Mouse (Mus musculus): ENCODE results near the gene Atrnl1. TPM values are rescaled to one million over a fixed set of nuclear protein-coding genes. Genes with fewer than 3 reads are reported as not detected.

The Atrnl1 gene
- polyA plus RNA-seq, 1 experiment from 2014 or later, result 8.1 TPM

DNA sequence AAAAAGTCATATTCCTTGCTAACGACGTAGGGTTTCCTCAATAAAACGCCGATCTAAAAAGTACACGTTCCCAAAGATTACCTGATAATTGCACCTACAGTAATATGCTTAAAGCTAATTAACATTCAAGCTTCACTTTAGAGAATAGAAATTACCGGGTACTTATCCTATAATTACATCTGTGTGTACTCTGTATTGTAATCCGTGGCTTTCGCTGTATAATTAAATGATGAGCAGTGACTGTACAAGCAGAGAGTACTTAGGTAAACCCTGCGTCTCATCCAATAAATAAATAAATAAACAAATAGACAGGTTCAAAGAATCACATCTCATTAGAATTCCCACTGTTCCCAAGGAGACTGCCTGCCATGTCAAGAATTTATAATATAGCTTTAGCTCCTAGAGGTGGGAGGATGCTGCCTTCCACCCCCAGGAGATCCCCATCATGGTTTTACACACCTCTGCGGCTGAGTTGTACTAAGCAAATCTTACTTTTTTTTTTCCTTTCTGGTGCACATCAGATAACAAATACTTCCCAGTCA is 466.8 kb downstream of the Atrnl1 start:
- Histone ChIP-seq H3K4me1 (replicated peaks; ENCODE audit: insufficient read depth, low read length) (no peaks in the 10 kb centered on the region), H3K4me2 (ENCODE audit: low read length) (no peak overlapping the region), H3K9ac (ENCODE audit: low read depth, low read length) (no peak overlapping the region), H3K27ac (no peak overlapping the region), H3K27me3 (ENCODE audit: insufficient read depth, low read length) (no peaks in the 10 kb centered on the region), H3K4me3 (replicated peaks; ENCODE audit: low read depth, low read length) (no peak overlapping the region), H3K9me3 (replicated peaks; ENCODE audit: low read length) (no peaks in the 10 kb centered on the region), H3K36me3 (ENCODE audit: insufficient read depth, low read length) (no peaks in the 10 kb centered on the region)
- ATAC-seq (replicated peaks; ENCODE audit: low FRiP score, low read depth) (no peak), DNase-seq (ENCODE audit: low spot score) (no peak)
- WGBS, result 79% methylated on average over 10 of the region's 10 CpGs
- TF ChIP-seq CTCF (IDR thresholded peaks at IDR 0.05; ENCODE audit: low read depth), result no peak

DNA sequence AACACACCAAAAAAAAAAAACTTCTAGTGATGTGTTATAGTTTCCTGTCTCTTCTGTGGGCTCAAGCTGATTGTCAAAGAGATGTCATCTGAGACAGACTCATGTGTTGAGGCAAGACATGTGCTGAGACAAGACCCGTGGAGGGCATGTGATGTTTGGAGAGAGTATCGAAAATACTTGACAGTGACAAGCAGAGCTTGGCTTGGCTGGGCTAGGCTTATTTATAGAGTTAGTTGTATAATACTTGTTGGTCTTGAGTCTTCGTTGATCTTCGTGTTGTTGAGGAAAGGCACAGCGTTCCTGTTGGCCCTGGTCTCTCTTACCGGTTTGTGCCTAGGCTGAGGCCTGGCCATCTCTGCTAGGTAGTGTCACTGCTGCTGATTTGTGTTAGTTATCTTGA is 469.3 kb downstream of the Atrnl1 start:
- H3K27ac ChIP-seq, result no peak overlapping the region
- H3K4me1 ChIP-seq (replicated peaks; ENCODE audit: insufficient read depth, low read length), result no peaks in the 10 kb centered on the region
- H3K9me3 ChIP-seq (replicated peaks; ENCODE audit: low read length), result no peaks in the 10 kb centered on the region
- no peaks in the 10 kb centered on the region for H3K27me3 ChIP-seq (ENCODE audit: insufficient read depth, low read length)
- no peak overlapping the region for H3K9ac ChIP-seq (ENCODE audit: low read depth, low read length)
- no peak for TF ChIP-seq CTCF (IDR thresholded peaks at IDR 0.05; ENCODE audit: low read depth)
- ATAC-seq (replicated peaks; ENCODE audit: low FRiP score, low read depth), result no peak
- H3K4me3 ChIP-seq (replicated peaks; ENCODE audit: low read depth, low read length), result no peak overlapping the region
- no peaks in the 10 kb centered on the region for H3K36me3 ChIP-seq (ENCODE audit: insufficient read depth, low read length)
- WGBS, result 91% methylated on average over 6 of the region's 6 CpGs
- no peak overlapping the region for H3K4me2 ChIP-seq (ENCODE audit: low read length)
- no peak for DNase-seq (ENCODE audit: low spot score)

DNA sequence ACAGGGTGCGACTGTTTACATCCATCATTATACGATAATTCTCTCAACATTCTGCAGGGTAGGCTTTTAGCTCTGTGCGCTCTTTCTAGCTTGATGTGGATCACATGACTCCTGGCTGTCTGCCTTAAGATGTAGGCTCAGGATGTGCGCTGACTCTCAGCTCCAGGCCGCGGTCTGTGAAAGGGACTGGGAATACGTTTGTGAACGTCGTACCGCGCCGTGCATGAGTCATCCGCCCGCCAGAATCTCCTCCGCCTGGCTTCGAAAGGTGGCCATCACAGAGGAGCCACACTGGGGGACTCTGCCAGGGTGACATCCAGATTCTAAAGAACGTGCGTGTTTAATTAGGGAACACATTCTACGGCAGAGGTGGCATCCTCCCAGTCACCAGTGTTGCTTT is 471.9 kb downstream of the Atrnl1 start:
- H3K4me3 ChIP-seq (replicated peaks; ENCODE audit: low read depth, low read length), result no peak overlapping the region
- no peak overlapping the region for H3K27ac ChIP-seq
- 97% methylated on average over 19 of the region's 19 CpGs for WGBS
- DNase-seq (ENCODE audit: low spot score) (no peak), ATAC-seq (replicated peaks; ENCODE audit: low FRiP score, low read depth) (no peak)
- H3K4me2 ChIP-seq (ENCODE audit: low read length), result no peak overlapping the region
- TF ChIP-seq CTCF (IDR thresholded peaks at IDR 0.05; ENCODE audit: low read depth), result no peak
- no peaks in the 10 kb centered on the region for H3K27me3 ChIP-seq (ENCODE audit: insufficient read depth, low read length)
- H3K36me3 ChIP-seq (ENCODE audit: insufficient read depth, low read length), result no peaks in the 10 kb centered on the region
- H3K9me3 ChIP-seq (replicated peaks; ENCODE audit: low read length), result no peaks in the 10 kb centered on the region
- H3K9ac ChIP-seq (ENCODE audit: low read depth, low read length), result no peak overlapping the region
- no peaks in the 10 kb centered on the region for H3K4me1 ChIP-seq (replicated peaks; ENCODE audit: insufficient read depth, low read length)

DNA sequence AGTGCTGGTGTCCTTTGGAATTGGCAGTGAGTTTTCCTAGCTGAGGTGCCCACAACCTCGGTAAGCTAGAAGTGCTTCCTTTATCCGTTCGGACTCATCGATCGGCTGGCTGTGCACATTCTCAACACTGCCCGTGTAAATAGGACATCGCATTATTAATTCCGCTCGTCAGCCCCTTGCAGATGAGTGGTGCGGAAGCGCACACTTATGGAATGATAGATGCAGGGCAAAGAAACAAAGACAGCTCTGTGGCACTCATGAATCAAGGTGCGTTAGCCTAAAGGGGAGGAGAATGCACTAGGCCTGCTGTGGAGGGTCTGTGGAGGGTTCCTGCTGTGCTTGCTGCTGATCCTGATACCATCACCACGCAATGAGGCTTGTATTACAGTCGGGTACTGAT is 474.0 kb downstream of the Atrnl1 start:
- Histone ChIP-seq H3K4me2 (ENCODE audit: low read length) (no peak overlapping the region), H3K9ac (ENCODE audit: low read depth, low read length) (no peak overlapping the region), H3K4me1 (replicated peaks; ENCODE audit: insufficient read depth, low read length) (no peaks in the 10 kb centered on the region), H3K9me3 (replicated peaks; ENCODE audit: low read length) (no peaks in the 10 kb centered on the region), H3K27me3 (ENCODE audit: insufficient read depth, low read length) (no peaks in the 10 kb centered on the region), H3K4me3 (replicated peaks; ENCODE audit: low read depth, low read length) (no peak overlapping the region), H3K27ac (no peak overlapping the region), H3K36me3 (ENCODE audit: insufficient read depth, low read length) (no peaks in the 10 kb centered on the region)
- ATAC-seq (replicated peaks; ENCODE audit: low FRiP score, low read depth) (no peak), DNase-seq (ENCODE audit: low spot score) (no peak)
- WGBS, result 89% methylated on average over 14 of the region's 14 CpGs
- no peak for TF ChIP-seq CTCF (IDR thresholded peaks at IDR 0.05; ENCODE audit: low read depth)

DNA sequence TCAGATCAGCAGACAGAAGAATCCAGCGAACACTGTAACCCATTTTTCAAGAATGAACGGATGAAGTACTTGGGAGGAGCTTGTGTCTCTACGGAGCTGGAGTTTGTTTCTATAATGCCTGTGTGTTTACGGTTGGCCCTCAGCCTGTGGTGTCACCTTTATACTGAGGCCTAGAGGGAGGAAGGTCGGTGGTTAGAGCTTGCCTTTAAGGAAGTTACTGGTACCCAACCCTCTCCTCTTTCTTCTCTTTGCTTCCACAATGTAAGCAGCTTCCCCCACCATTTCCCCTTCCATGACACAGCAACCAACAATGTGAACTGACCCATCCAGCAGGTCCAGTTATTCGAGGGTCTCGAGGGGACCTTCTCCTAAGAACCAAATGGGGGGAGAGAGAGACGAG is 475.9 kb downstream of the Atrnl1 start:
- H3K4me2 ChIP-seq (ENCODE audit: low read length), result no peak overlapping the region
- no peaks in the 10 kb centered on the region for H3K36me3 ChIP-seq (ENCODE audit: insufficient read depth, low read length)
- WGBS, result 93% methylated on average over 8 of the region's 8 CpGs
- no peaks in the 10 kb centered on the region for H3K4me1 ChIP-seq (replicated peaks; ENCODE audit: insufficient read depth, low read length)
- H3K9ac ChIP-seq (ENCODE audit: low read depth, low read length), result no peak overlapping the region
- DNase-seq (ENCODE audit: low spot score), result no peak
- no peak overlapping the region for H3K4me3 ChIP-seq (replicated peaks; ENCODE audit: low read depth, low read length)
- ATAC-seq (replicated peaks; ENCODE audit: low FRiP score, low read depth), result no peak
- H3K9me3 ChIP-seq (replicated peaks; ENCODE audit: low read length), result no peaks in the 10 kb centered on the region
- H3K27me3 ChIP-seq (ENCODE audit: insufficient read depth, low read length), result no peaks in the 10 kb centered on the region
- TF ChIP-seq CTCF (IDR thresholded peaks at IDR 0.05; ENCODE audit: low read depth), result no peak
- no peak overlapping the region for H3K27ac ChIP-seq

DNA sequence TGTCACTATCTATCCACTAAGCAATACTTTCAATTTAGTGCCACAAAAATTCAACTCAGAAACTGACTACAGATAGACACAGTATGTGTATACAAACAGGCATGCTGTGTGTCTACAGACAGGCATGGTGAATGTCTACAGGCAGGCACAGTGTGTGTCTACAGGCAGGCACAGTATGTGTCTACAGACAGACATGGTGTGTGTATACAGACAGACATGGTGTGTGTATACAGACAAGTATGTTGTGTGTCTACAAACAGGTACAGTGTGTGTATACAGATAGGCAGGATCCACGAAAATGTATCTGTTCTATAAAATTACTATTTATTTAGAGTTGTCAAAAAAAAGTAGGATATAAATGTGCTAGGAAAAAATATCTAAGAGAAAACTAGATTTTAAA is 477.1 kb downstream of the Atrnl1 start:
- Histone ChIP-seq H3K9me3 (replicated peaks; ENCODE audit: low read length) (no peaks in the 10 kb centered on the region), H3K36me3 (ENCODE audit: insufficient read depth, low read length) (no peaks in the 10 kb centered on the region), H3K27me3 (ENCODE audit: insufficient read depth, low read length) (no peaks in the 10 kb centered on the region), H3K9ac (ENCODE audit: low read depth, low read length) (no peak overlapping the region), H3K4me3 (replicated peaks; ENCODE audit: low read depth, low read length) (no peak overlapping the region), H3K4me1 (replicated peaks; ENCODE audit: insufficient read depth, low read length) (no peaks in the 10 kb centered on the region), H3K4me2 (ENCODE audit: low read length) (no peak overlapping the region), H3K27ac (no peak overlapping the region)
- WGBS, result 82% methylated on average over 1 of the region's 1 CpGs
- no peak for ATAC-seq (replicated peaks; ENCODE audit: low FRiP score, low read depth)
- no peak for TF ChIP-seq CTCF (IDR thresholded peaks at IDR 0.05; ENCODE audit: low read depth)
- DNase-seq (ENCODE audit: low spot score), result no peak

DNA sequence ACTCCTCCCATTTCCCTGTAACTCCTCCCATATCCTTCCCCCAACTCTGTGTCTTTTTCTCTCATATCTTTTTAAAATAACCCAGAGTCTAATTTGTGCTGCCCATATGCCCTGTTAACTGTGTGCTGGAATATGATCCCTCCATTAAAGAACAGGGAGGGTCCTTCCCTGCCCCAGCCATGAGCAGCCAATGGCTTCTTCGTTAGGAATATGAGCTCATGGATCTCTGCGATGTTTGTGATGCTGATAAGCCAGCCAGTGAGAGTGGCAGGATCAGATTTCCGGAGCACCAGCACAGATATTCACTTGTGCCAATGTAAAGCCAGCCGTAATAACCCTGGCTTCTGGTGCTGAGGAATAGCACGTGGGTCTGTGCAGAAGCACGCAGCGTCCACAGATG is 477.6 kb downstream of the Atrnl1 start:
- Histone ChIP-seq H3K4me2 (ENCODE audit: low read length) (no peak overlapping the region), H3K4me1 (replicated peaks; ENCODE audit: insufficient read depth, low read length) (no peaks in the 10 kb centered on the region), H3K9ac (ENCODE audit: low read depth, low read length) (no peak overlapping the region), H3K4me3 (replicated peaks; ENCODE audit: low read depth, low read length) (no peak overlapping the region), H3K9me3 (replicated peaks; ENCODE audit: low read length) (no peaks in the 10 kb centered on the region), H3K27ac (no peak overlapping the region), H3K36me3 (ENCODE audit: insufficient read depth, low read length) (no peaks in the 10 kb centered on the region), H3K27me3 (ENCODE audit: insufficient read depth, low read length) (no peaks in the 10 kb centered on the region)
- ATAC-seq (replicated peaks; ENCODE audit: low FRiP score, low read depth) (no peak), DNase-seq (ENCODE audit: low spot score) (peak; percentile 37)
- WGBS, result 26% methylated on average over 7 of the region's 7 CpGs
- no peak for TF ChIP-seq CTCF (IDR thresholded peaks at IDR 0.05; ENCODE audit: low read depth)
